Mouse (Mus musculus) adrenal gland, adult 2 months (tissue): ENCODE measurements around the gene Ssna1. TPM values are rescaled to one million over a fixed set of nuclear protein-coding genes. Genes with fewer than 3 reads are reported as not detected.

ENCODE experiments used
- DNase-seq: peaks from one replicate; pipeline ENCODE4 v3.0.0; 2021
- polyA plus RNA-seq: library from polyadenylated mRNA; depleted of rRNA; stranded (reverse); fragments of >200 nt; gene quantifications from 2 replicates; pipeline ENCODE4 v1.2.3, GENCODE M21; 2012; rRNA removed
- total RNA-seq, 2 experiments: library from RNA; stranded (reverse); gene quantifications; 2 replicates each; pipeline ENCODE4 v1.2.3; 2021

Gene Ssna1
- total and polyA plus RNA-seq, 3 experiments: 37.6 to 55.2 (median 46.1) TPM

GRCm38 (mm10) chr2:25231038-25231437 is 41.2 kb downstream of the Ssna1 start:
- no peak for DNase-seq

DNA sequence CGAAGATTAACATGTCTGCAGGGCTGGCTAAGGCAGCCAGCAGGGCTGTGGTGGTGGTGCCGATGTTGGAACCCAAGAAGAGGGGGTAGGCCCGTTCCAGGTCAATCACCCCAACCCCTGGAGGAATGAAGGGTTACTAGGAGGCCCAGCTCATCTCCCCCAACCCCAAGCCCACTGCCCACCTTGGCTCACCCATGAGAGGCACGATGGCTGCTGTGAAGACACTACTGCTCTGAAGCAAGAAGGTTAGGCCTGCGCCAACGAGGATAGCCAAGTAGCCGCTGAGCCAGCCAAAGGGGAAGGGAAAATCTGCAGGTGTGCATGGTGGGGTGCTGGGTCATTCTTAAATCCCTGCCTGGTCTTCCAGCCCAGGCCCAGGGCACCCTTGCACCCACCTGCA is 41.7 kb downstream of the Ssna1 start:
- DNase-seq: no peak

- no peak for DNase-seq
Measured at GRCm38 (mm10) chr2:25229582-25229981, 42.7 kb downstream of the Ssna1 start.

DNA sequence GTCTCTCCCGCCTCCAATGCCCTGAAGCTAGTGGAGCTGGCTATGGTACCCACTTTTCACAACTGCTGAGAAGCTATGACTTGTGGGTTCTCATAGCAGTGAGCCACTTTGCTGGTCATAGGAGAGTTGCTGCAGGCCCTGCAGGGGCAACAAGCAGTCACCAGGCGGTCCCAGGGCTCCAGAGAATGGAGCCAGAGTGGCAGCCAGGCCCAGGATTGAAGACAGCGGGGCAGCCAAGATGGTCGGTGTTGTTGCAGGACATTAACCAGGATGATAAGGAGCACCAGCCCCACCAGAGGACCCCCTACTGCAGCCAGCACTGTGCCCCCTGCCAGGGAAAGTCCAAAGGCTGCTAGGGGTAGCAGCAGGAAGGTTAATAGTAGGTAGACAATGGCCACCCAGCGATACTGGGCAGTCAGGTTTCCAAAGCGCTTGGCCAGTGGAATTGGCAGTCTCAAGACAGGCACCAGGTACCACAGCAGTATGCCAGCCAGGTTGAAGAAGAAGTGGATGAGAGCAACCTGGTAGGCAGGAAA is 43.2 kb downstream of the Ssna1 start:
- no peak for DNase-seq

- DNase-seq: peak; percentile 90
Measured at GRCm38 (mm10) chr2:25228431-25228889, 43.8 kb downstream of the Ssna1 start.

- no peak for DNase-seq
Measured at GRCm38 (mm10) chr2:25227406-25227805, 44.8 kb downstream of the Ssna1 start.

DNA sequence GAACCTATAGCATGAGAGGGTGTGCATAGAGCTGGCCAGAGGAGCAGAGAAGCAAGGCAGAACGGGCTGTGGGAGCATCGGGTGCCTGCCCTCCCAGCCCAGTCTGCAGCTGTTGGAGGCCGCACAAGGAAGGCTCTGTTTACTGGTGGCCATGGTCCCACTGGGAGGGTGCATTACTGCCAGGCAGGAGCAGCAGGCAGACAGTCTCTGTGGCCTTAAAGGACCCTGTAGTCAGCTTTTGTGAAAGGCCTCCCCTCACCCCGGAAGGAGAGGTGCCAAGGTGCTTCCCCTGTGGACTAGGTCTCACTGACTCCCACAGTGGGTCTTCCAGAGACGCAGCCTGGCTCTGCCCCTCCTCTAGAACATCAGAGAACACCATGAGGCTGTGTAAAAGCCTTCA is 45.4 kb downstream of the Ssna1 start:
- DNase-seq: no peak

GRCm38 (mm10) chr2:25225811-25226379 is 46.3 kb downstream of the Ssna1 start:
- no peak for DNase-seq

DNA sequence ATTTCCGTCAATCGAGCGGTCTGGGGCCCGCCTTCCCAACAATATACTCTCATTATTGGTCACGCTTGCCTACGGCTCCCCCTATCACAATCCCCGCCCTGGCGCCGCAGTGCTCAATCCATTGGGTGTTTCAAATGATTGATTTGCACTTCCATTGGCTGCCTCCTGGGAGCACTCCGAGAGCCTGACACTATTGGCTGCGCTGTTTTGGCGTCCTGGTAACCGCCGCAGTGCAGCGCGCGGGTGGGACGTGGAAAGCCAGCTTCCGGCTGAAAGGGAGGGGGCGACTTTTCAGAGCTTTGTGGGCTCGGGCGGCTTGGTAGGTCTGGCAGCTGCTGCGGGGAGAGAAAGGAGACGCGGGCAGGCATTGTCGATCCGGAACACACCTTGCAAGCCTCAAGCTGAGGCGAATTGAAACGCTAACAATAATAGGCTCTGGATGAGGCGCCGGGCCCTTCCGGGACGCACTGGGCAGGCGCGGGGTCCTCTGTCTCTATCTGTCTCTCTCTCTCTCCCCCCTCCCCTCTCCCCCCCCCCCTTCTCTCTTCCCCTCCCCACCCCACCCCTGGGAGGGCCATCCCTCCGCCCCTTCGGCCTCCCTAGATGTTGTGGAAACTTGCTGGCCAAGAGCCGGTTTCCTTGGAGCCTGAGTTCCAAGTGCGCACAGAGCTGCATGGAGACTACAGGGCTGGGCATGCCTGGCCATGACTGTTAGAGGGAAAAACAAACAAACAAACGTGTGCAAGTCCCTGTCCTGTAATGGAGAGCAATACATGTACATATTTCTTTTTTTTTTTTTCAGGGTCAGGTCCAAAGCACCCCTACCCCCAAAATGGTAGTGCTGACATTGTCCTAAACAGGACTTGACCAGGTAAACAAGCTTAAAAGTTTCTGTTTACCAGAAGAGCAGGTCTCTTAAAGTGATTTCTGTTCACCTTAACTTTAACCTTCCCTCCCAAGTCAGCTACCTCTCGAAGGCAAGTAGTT is 47.2 kb downstream of the Ssna1 start:
- DNase-seq: peak; percentile 99

DNA sequence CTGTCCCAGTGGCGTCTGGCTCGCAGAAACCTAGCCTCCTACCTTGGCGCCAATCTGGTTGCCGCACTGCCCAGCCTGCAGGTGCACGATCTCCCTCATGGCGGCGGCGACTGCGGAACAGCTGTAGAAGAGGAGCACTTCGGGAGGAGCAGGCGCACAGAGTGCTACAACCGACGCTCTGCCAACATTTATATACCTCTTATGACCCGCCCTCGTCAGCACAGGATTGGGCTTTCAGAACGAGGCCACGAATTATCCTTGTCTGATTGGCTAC is 47.8 kb downstream of the Ssna1 start, which contains the start of gene Tubb4b:
Gene Tubb4b, minus strand, starts transcription at position 211 of the 274 bp plus-strand sequence.
- no peak for DNase-seq

- DNase-seq: peak; percentile 94
Measured at GRCm38 (mm10) chr2:25223681-25224491, 48.4 kb downstream of the Ssna1 start.

DNA sequence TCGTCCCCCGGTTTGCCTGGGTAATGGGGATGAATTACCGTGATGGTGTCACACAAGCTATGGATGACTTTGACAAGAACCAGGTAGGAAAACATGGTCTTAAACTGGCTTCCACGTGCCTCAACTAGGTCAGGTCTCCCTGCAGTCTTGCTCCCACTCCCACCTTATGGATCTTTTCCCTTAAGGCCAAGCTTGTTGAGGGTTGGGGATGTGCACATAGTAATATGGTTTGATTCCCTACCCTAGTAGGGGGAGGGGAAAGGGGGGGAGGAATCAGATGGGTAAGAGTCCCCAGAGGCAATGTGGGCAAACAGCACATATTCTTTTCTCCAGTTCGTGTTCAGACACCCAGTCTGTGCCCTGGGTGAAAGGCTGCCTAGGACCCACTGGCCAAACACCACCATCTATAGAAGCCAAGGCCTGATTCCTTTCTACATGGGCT is 50.9 kb downstream of the Ssna1 start:
- DNase-seq: no peak

Other genes with a start within 250 kb of the Ssna1 start
Only the 30 nearest of the 34 such genes appear.
- under 1 TPM in 1 of 2 experiments, not detected in 1; 0.40 TPM for gene Entpd8, start 192.1 kb downstream of the Ssna1 start, total RNA-seq
- 0.08 and 0.11 TPM in 2 replicates for gene Entpd8, start 192.1 kb downstream of the Ssna1 start, polyA plus RNA-seq
- gene Noxa1, start 177.3 kb downstream of the Ssna1 start, total RNA-seq: not detected
- gene Noxa1, start 177.3 kb downstream of the Ssna1 start, polyA plus RNA-seq: not detected in 2 replicates
- gene Nrarp, start 91.7 kb downstream of the Ssna1 start, total RNA-seq: 1 to 10 TPM; 1.9 to 3.6 TPM
- gene Nrarp, start 91.7 kb downstream of the Ssna1 start, polyA plus RNA-seq: 12.0 and 19.0 TPM in 2 replicates
- gene Tor4a, start 75.6 kb downstream of the Ssna1 start, total RNA-seq: 10 to 100 TPM; 21.9 to 24.2 TPM
- 51.3 and 60.0 TPM in 2 replicates for gene Tor4a, start 75.6 kb downstream of the Ssna1 start, polyA plus RNA-seq
- gene Nelfb, start 60.9 kb downstream of the Ssna1 start, total RNA-seq: 10 to 100 TPM; 36.3 to 57.4 TPM
- 37.5 and 38.2 TPM in 2 replicates for gene Nelfb, start 60.9 kb downstream of the Ssna1 start, polyA plus RNA-seq
- gene Stpg3, start 57.8 kb downstream of the Ssna1 start, total RNA-seq: not detected
- not detected in 2 replicates for gene Stpg3, start 57.8 kb downstream of the Ssna1 start, polyA plus RNA-seq
- not detected for gene Fam166a, start 53.7 kb downstream of the Ssna1 start, total RNA-seq
- gene Fam166a, start 53.7 kb downstream of the Ssna1 start, polyA plus RNA-seq: 0.15 and 0.16 TPM in 2 replicates
- gene Tubb4b, start 47.7 kb downstream of the Ssna1 start, total RNA-seq: 100 to 1,000 TPM; 303 to 312 TPM
- gene Tubb4b, start 47.7 kb downstream of the Ssna1 start, polyA plus RNA-seq: 210 and 267 TPM in 2 replicates
- gene Slc34a3, start 38.1 kb downstream of the Ssna1 start, total RNA-seq: not detected
- gene Slc34a3, start 38.1 kb downstream of the Ssna1 start, polyA plus RNA-seq: not detected in 2 replicates
- gene Rnf224, start 35.7 kb downstream of the Ssna1 start, total RNA-seq: not detected
- not detected in 2 replicates for gene Rnf224, start 35.7 kb downstream of the Ssna1 start, polyA plus RNA-seq
- gene Rnf208, start 30.2 kb downstream of the Ssna1 start, total RNA-seq: 1 to 10 TPM; 6.7 to 8.5 TPM
- gene Rnf208, start 30.2 kb downstream of the Ssna1 start, polyA plus RNA-seq: 25.8 and 36.4 TPM in 2 replicates
- gene Cysrt1, start 30.0 kb downstream of the Ssna1 start, total RNA-seq: not detected
- 0.12 TPM in 1 of 2 replicates, not detected in the other for gene Cysrt1, start 30.0 kb downstream of the Ssna1 start, polyA plus RNA-seq
- gene AL732309.1, start 25.6 kb downstream of the Ssna1 start, total RNA-seq: 1 to 10 TPM; 3.1 to 3.2 TPM
- 21.7 and 22.6 TPM in 2 replicates for gene AL732309.1, start 25.6 kb downstream of the Ssna1 start, polyA plus RNA-seq
- 10 to 100 TPM; 23.9 to 32.0 TPM for gene Tmem203, start 17.0 kb downstream of the Ssna1 start, total RNA-seq
- gene Tmem203, start 17.0 kb downstream of the Ssna1 start, polyA plus RNA-seq: 114 and 116 TPM in 2 replicates
- gene Tprn, start 9.8 kb downstream of the Ssna1 start, total RNA-seq: 10 to 100 TPM in 1 of 2 experiments, 1 to 10 TPM in 1; 10.0 to 13.1 TPM
- gene Tprn, start 9.8 kb downstream of the Ssna1 start, polyA plus RNA-seq: 13.6 and 14.6 TPM in 2 replicates
- gene Anapc2, start within 50 bp of the Ssna1 start, total RNA-seq: 10 to 100 TPM; 78.8 to 82.7 TPM
- 93.1 and 110 TPM in 2 replicates for gene Anapc2, start within 50 bp of the Ssna1 start, polyA plus RNA-seq
- not detected for gene Tmem210, start 15.7 kb upstream of the Ssna1 start, total RNA-seq
- not detected in 2 replicates for gene Tmem210, start 15.7 kb upstream of the Ssna1 start, polyA plus RNA-seq
- not detected for gene Lrrc26, start 17.5 kb upstream of the Ssna1 start, total RNA-seq
- gene Lrrc26, start 17.5 kb upstream of the Ssna1 start, polyA plus RNA-seq: not detected in 2 replicates
- gene Grin1, start 46.7 kb upstream of the Ssna1 start, total RNA-seq: 10 to 100 TPM in 1 of 2 experiments, 1 to 10 TPM in 1; 8.3 to 13.3 TPM
- gene Grin1, start 46.7 kb upstream of the Ssna1 start, polyA plus RNA-seq: 15.3 and 16.4 TPM in 2 replicates
- gene Man1b1, start 59.9 kb upstream of the Ssna1 start, total RNA-seq: 10 to 100 TPM; 53.6 to 59.9 TPM
- 10.3 and 13.5 TPM in 2 replicates for gene Man1b1, start 59.9 kb upstream of the Ssna1 start, polyA plus RNA-seq
- gene Dpp7, start 83.9 kb upstream of the Ssna1 start, total RNA-seq: 10 to 100 TPM; 34.2 to 38.5 TPM
- 47.1 and 55.0 TPM in 2 replicates for gene Dpp7, start 83.9 kb upstream of the Ssna1 start, polyA plus RNA-seq
- 10 to 100 TPM; 15.0 to 22.7 TPM for gene Uap1l1, start 93.2 kb upstream of the Ssna1 start, total RNA-seq
- 28.4 and 41.5 TPM in 2 replicates for gene Uap1l1, start 93.2 kb upstream of the Ssna1 start, polyA plus RNA-seq
- gene Sapcd2, start 99.9 kb upstream of the Ssna1 start, total RNA-seq: under 1 TPM in 1 of 2 experiments, not detected in 1; 0.23 TPM
- gene Sapcd2, start 99.9 kb upstream of the Ssna1 start, polyA plus RNA-seq: 3.9 and 4.4 TPM in 2 replicates
- gene Entpd2, start 123.4 kb upstream of the Ssna1 start, total RNA-seq: 1 to 10 TPM; 3.7 to 7.2 TPM
- gene Entpd2, start 123.4 kb upstream of the Ssna1 start, polyA plus RNA-seq: 21.1 and 24.7 TPM in 2 replicates
- 100 to 1,000 TPM; 128 to 145 TPM for gene Npdc1, start 126.9 kb upstream of the Ssna1 start, total RNA-seq
- 685 and 775 TPM in 2 replicates for gene Npdc1, start 126.9 kb upstream of the Ssna1 start, polyA plus RNA-seq
- gene Fut7, start 150.8 kb upstream of the Ssna1 start, total RNA-seq: under 1 TPM in 1 of 2 experiments, not detected in 1; 0.24 TPM
- gene Fut7, start 150.8 kb upstream of the Ssna1 start, polyA plus RNA-seq: 0.10 and 0.40 TPM in 2 replicates
- gene Abca2, start 156.3 kb upstream of the Ssna1 start, total RNA-seq: 10 to 100 TPM; 32.1 to 42.7 TPM
- 86.8 and 118 TPM in 2 replicates for gene Abca2, start 156.3 kb upstream of the Ssna1 start, polyA plus RNA-seq
- under 1 TPM in 1 of 2 experiments, not detected in 1; 0.66 TPM for gene Clic3, start 184.4 kb upstream of the Ssna1 start, total RNA-seq
- gene Clic3, start 184.4 kb upstream of the Ssna1 start, polyA plus RNA-seq: 1.6 and 3.4 TPM in 2 replicates
- 10 to 100 TPM; 33.3 to 35.2 TPM for gene Paxx, start 188.7 kb upstream of the Ssna1 start, total RNA-seq
- gene Paxx, start 188.7 kb upstream of the Ssna1 start, polyA plus RNA-seq: 85.9 and 124 TPM in 2 replicates
- 1 to 10 TPM; 2.5 to 2.7 TPM for gene Ptgds, start 197.6 kb upstream of the Ssna1 start, total RNA-seq
- gene Ptgds, start 197.6 kb upstream of the Ssna1 start, polyA plus RNA-seq: 4.9 and 5.6 TPM in 2 replicates